Comparison of ENCODE assay signal across 21 mouse cellular contexts in the genomic region with DNA sequence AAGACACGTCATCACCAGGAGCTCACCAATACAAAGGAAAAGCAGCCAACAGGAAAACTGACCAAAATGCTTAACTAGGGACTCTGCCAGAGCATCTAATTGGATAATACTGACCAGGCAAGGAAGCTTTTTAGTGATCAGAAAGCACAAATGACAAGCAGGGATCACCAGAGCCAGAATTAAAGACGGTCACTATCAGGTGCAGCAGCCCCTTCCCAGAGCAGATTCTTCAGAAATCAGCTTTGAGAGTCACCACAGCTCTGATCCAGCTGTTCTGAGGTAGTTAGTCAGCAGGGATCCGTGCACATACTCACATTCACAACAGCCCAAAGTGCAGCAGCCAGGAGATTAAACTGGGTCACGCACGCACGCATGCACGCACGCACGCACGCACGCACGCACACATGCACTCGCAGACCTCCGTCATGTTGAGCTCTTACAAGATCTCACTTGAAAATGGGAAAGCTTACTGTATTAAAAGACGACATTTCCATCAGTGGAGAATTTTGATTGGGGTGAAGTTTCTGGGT.
DNase-seq lines count a peak whose midpoint lies in the region; ATAC-seq lines count a peak whose summit lies in the region.
"Had no signal": no experiment of that assay in that cellular context is flagged by ENCODE, and none has a peak within 500 bp of the region (broad histone marks: within the 10 kb centered on the region; RNA-seq: fewer than 3 reads in every experiment).

No protein-coding gene starts in this region.

- H3K4me3 ChIP-seq in hindbrain, embryonic 15.5 days, result no peak overlapping the region
- H3K4me3 ChIP-seq in hindbrain, embryonic 16.5 days (ENCODE audit: low read length), result no peak overlapping the region
- no peak overlapping the region for H3K4me3 ChIP-seq in midbrain, embryonic 11.5 days (ENCODE audit: low read depth, low read length)
- no peak overlapping the region for H3K4me3 ChIP-seq in midbrain, embryonic 16.5 days (ENCODE audit: low read depth, low read length)
- H3K4me3 ChIP-seq in forebrain, embryonic 16.5 days (replicated peaks; ENCODE audit: low read length), result no peak overlapping the region
- H3K4me3 ChIP-seq: forebrain, embryonic 13.5 days; hindbrain, embryonic 13.5 days; kidney, embryonic 15.5 days; left cerebral cortex, adult 2 months; limb, embryonic 13.5 days; liver, embryonic 13.5 days; lung, embryonic 15.5 days; midbrain, embryonic 15.5 days had no signal

- H3K9me3 ChIP-seq in hindbrain, embryonic 15.5 days, result no peaks in the 10 kb centered on the region
- H3K9me3 ChIP-seq in hindbrain, embryonic 16.5 days (ENCODE audit: control insufficient read depth, low read length), result no peaks in the 10 kb centered on the region
- H3K9me3 ChIP-seq in midbrain, embryonic 11.5 days (ENCODE audit: control insufficient read depth, low read length), result no peaks in the 10 kb centered on the region
- no peaks in the 10 kb centered on the region for H3K9me3 ChIP-seq in midbrain, embryonic 16.5 days (replicated peaks; ENCODE audit: control insufficient read depth, low read length, poor library complexity, severe bottlenecking)
- no peaks in the 10 kb centered on the region for H3K9me3 ChIP-seq in forebrain, embryonic 16.5 days (ENCODE audit: control insufficient read depth, low read length)
- H3K9me3 ChIP-seq: forebrain, embryonic 13.5 days; G1E; hindbrain, embryonic 13.5 days; kidney, embryonic 15.5 days; limb, embryonic 13.5 days; liver, embryonic 13.5 days; lung, embryonic 15.5 days; midbrain, embryonic 15.5 days had no signal

- H3K4me2 ChIP-seq in hindbrain, embryonic 15.5 days, result no peak overlapping the region
- no peak overlapping the region for H3K4me2 ChIP-seq in hindbrain, embryonic 16.5 days (ENCODE audit: low read length)
- H3K4me2 ChIP-seq in midbrain, embryonic 11.5 days, result no peak overlapping the region
- no peak overlapping the region for H3K4me2 ChIP-seq in midbrain, embryonic 16.5 days (ENCODE audit: low read length)
- H3K4me2 ChIP-seq in forebrain, embryonic 16.5 days (ENCODE audit: low read length), result no peak overlapping the region
- H3K4me2 ChIP-seq: forebrain, embryonic 13.5 days; hindbrain, embryonic 13.5 days; kidney, embryonic 15.5 days; limb, embryonic 13.5 days; liver, embryonic 13.5 days; lung, embryonic 15.5 days; midbrain, embryonic 15.5 days had no signal

- no peaks in the 10 kb centered on the region for H3K36me3 ChIP-seq in hindbrain, embryonic 15.5 days
- H3K36me3 ChIP-seq in hindbrain, embryonic 16.5 days (ENCODE audit: control insufficient read depth, insufficient read depth, low read length), result no peaks in the 10 kb centered on the region
- H3K36me3 ChIP-seq in midbrain, embryonic 11.5 days (ENCODE audit: control insufficient read depth, insufficient read depth, low read length), result peaks cover 6% of the 10 kb centered on the region; the same call in 1 of the 2 replicates
- H3K36me3 ChIP-seq in midbrain, embryonic 16.5 days (ENCODE audit: control insufficient read depth, insufficient read depth, low read length), result no peaks in the 10 kb centered on the region
- peaks cover 5% of the 10 kb centered on the region for H3K36me3 ChIP-seq in forebrain, embryonic 16.5 days (ENCODE audit: control insufficient read depth, insufficient read depth)
- H3K36me3 ChIP-seq: G1E; liver, embryonic 13.5 days; lung, embryonic 15.5 days; midbrain, embryonic 15.5 days had no signal

- WGBS in hindbrain, embryonic 15.5 days, result 84% methylated on average over 15 of the region's 15 CpGs
- WGBS in hindbrain, embryonic 16.5 days, result 84% methylated on average over 15 of the region's 15 CpGs
- 76% methylated on average over 15 of the region's 15 CpGs for WGBS in midbrain, embryonic 11.5 days
- 76% methylated on average over 15 of the region's 15 CpGs for WGBS in midbrain, embryonic 16.5 days
- 81% methylated on average over 15 of the region's 15 CpGs for WGBS in forebrain, embryonic 16.5 days

- 0 out of 2 replicates have a peak, but pooled peaks have one; percentile 38 for ATAC-seq in hindbrain, embryonic 15.5 days (ENCODE audit: low FRiP score, low read depth)
- ATAC-seq in hindbrain, embryonic 16.5 days, result no peak
- ATAC-seq in midbrain, embryonic 11.5 days (ENCODE audit: low FRiP score), result no peak
- ATAC-seq in midbrain, embryonic 16.5 days, result no peak
- no peak for ATAC-seq in forebrain, embryonic 16.5 days
- ATAC-seq: forebrain, embryonic 13.5 days had no signal

- DNase-seq in midbrain, embryonic 11.5 days (ENCODE audit: low spot score, missing footprints), result peak; percentile 83
- peak; percentile 80 for DNase-seq in R1 (ENCODE audit: low read depth, low spot score)
- peak; percentile 2 for DNase-seq in retina, postnatal 7 days (ENCODE audit: low read depth, low spot score)
- DNase-seq in left cerebral cortex, adult 9 months (ENCODE audit: low spot score in 2 of 2), result no peak
- DNase-seq: B cell, adult 2 months; cerebellum, adult 2 months; thymus, postnatal 14 days had no signal

- no peaks in the 10 kb centered on the region for H3K27me3 ChIP-seq in hindbrain, embryonic 15.5 days
- H3K27me3 ChIP-seq in hindbrain, embryonic 16.5 days (replicated peaks; ENCODE audit: control insufficient read depth, insufficient read depth, low read length), result no peaks in the 10 kb centered on the region
- no peaks in the 10 kb centered on the region for H3K27me3 ChIP-seq in midbrain, embryonic 11.5 days (ENCODE audit: control insufficient read depth, insufficient read depth, low read length)
- no peaks in the 10 kb centered on the region for H3K27me3 ChIP-seq in midbrain, embryonic 16.5 days (ENCODE audit: control insufficient read depth, insufficient read depth, low read depth, low read length)
- H3K27me3 ChIP-seq in forebrain, embryonic 16.5 days (replicated peaks; ENCODE audit: control insufficient read depth, insufficient read depth, low read length), result no peaks in the 10 kb centered on the region
- H3K27me3 ChIP-seq: forebrain, embryonic 13.5 days; hindbrain, embryonic 13.5 days; kidney, embryonic 15.5 days; limb, embryonic 13.5 days; liver, embryonic 13.5 days; lung, embryonic 15.5 days; midbrain, embryonic 15.5 days had no signal

- peaks cover 12% of the 10 kb centered on the region for H3K4me1 ChIP-seq in hindbrain, embryonic 15.5 days (replicated peaks)
- no peaks in the 10 kb centered on the region for H3K4me1 ChIP-seq in hindbrain, embryonic 16.5 days (ENCODE audit: control insufficient read depth, insufficient read depth, low read depth, low read length)
- H3K4me1 ChIP-seq in midbrain, embryonic 11.5 days (ENCODE audit: control insufficient read depth, insufficient read depth, low read length), result peaks cover 7% of the 10 kb centered on the region
- H3K4me1 ChIP-seq in midbrain, embryonic 16.5 days (ENCODE audit: control insufficient read depth, insufficient read depth, low read length), result no peaks in the 10 kb centered on the region; the same call in 1 of the 2 replicates
- H3K4me1 ChIP-seq in forebrain, embryonic 16.5 days (replicated peaks; ENCODE audit: control insufficient read depth, insufficient read depth, low read length), result no peaks in the 10 kb centered on the region
- H3K4me1 ChIP-seq: liver, embryonic 13.5 days had no signal

- H3K27ac ChIP-seq in hindbrain, embryonic 15.5 days (replicated peaks), result no peak overlapping the region
- no peak overlapping the region for H3K27ac ChIP-seq in hindbrain, embryonic 16.5 days (ENCODE audit: low read depth, low read length)
- no peak overlapping the region for H3K27ac ChIP-seq in midbrain, embryonic 11.5 days (ENCODE audit: low read depth, low read length)
- no peak overlapping the region for H3K27ac ChIP-seq in midbrain, embryonic 16.5 days (ENCODE audit: low read length)
- H3K27ac ChIP-seq in forebrain, embryonic 16.5 days (ENCODE audit: low read length), result no peak overlapping the region
- H3K27ac ChIP-seq: forebrain, embryonic 13.5 days; hindbrain, embryonic 13.5 days; left cerebral cortex, adult 2 months; limb, embryonic 13.5 days; liver, embryonic 13.5 days; lung, embryonic 15.5 days; macrophage; midbrain, embryonic 15.5 days had no signal

- H3K9ac ChIP-seq in hindbrain, embryonic 15.5 days, result no peak overlapping the region
- H3K9ac ChIP-seq in hindbrain, embryonic 16.5 days (ENCODE audit: low read depth, low read length), result no peak overlapping the region
- no peak overlapping the region for H3K9ac ChIP-seq in midbrain, embryonic 11.5 days (ENCODE audit: low read length)
- H3K9ac ChIP-seq in midbrain, embryonic 16.5 days (ENCODE audit: low read depth, low read length), result no peak overlapping the region
- H3K9ac ChIP-seq in forebrain, embryonic 16.5 days (replicated peaks; ENCODE audit: low read depth, low read length), result no peak overlapping the region
- H3K9ac ChIP-seq: forebrain, embryonic 13.5 days; hindbrain, embryonic 13.5 days; kidney, embryonic 15.5 days; limb, embryonic 13.5 days; liver, embryonic 13.5 days; lung, embryonic 15.5 days; midbrain, embryonic 15.5 days had no signal

Comparison
In these comparisons a context has a peak if more than half of its experiments do, and no peak if none do; other contexts are left out.
1. DNase-seq: peak in midbrain, embryonic 11.5 days (single experiment), R1 (single experiment) and retina, postnatal 7 days (single experiment); none in left cerebral cortex, adult 9 months (0 of 2).